Comparison of ENCODE assay signal across 19 mouse cellular contexts in genomic region chr12:110940869-110941268, GRCm38 (mm10). TPM values are rescaled to one million over a fixed set of nuclear protein-coding genes. Genes with fewer than 3 reads are reported as not detected.
DNase-seq lines count a peak whose midpoint lies in the region; TF ChIP-seq lines count a peak whose summit lies in the region.
"Had no signal": no experiment of that assay in that cellular context is flagged by ENCODE, and none has a peak within 500 bp of the region (broad histone marks: within the 10 kb centered on the region; RNA-seq: fewer than 3 reads in every experiment).

No protein-coding gene starts in this region.

- TF ChIP-seq CTCF in olfactory bulb, adult 2 months (IDR thresholded peaks at IDR 0.05; ENCODE audit: insufficient read depth, low read depth, low read length), result no peak

- peak; percentile 42 for DNase-seq in cerebellum, postnatal 14 days
- no peak for DNase-seq in cerebellum, adult 9-10 months
- peak; percentile 25 for DNase-seq in left cerebral cortex, postnatal 4 days
- no peak for DNase-seq in left cerebral cortex, adult 8-10 months (ENCODE audit: low spot score in 2 of 2)
- DNase-seq in NIH3T3 (ENCODE audit: low read depth), result peak; percentile 34
- DNase-seq in layer of hippocampus, postnatal 25 days (ENCODE audit: extremely low spot score in 1 of 2, low spot score in 1 of 2), result no peak
- no peak for DNase-seq in ovary, postnatal 10 days (ENCODE audit: low spot score)
- DNase-seq: adrenal gland, adult 2 months; adrenal gland, postnatal 25 days; B cell, adult 2 months; forebrain, postnatal 0 days; gastrocnemius, postnatal 14 days; heart, adult 2 months; heart, postnatal 14 days had no signal

- TF ChIP-seq POLR2A in olfactory bulb, adult 2 months (IDR thresholded peaks at IDR 0.05; ENCODE audit: insufficient read depth, low read depth, low read length), result no peak

- H3K4me1 ChIP-seq in olfactory bulb, adult 2 months (ENCODE audit: control insufficient read depth, insufficient read depth, low read length), result peaks cover 18% of the 10 kb centered on the region
- H3K4me1 ChIP-seq: forebrain, embryonic 13.5 days; heart, embryonic 15.5 days had no signal

- intact Hi-C loops in left cerebral cortex, postnatal 4 days (cut with DNase I), result no loop called here

- H3K27ac ChIP-seq in olfactory bulb, adult 2 months (ENCODE audit: insufficient read depth, low read depth, low read length), result peak overlapping the region; percentile 82
- H3K27ac ChIP-seq: embryonic facial prominence, embryonic 13.5 days; forebrain, embryonic 13.5 days; heart, adult 2 months; heart, embryonic 15.5 days; hindbrain, embryonic 10.5 days had no signal

- H3K4me3 ChIP-seq in olfactory bulb, adult 2 months (ENCODE audit: insufficient read depth, low read depth, low read length), result no peak overlapping the region
- H3K4me3 ChIP-seq: embryonic facial prominence, embryonic 13.5 days; forebrain, embryonic 13.5 days; heart, adult 2 months; heart, embryonic 15.5 days; hindbrain, embryonic 10.5 days had no signal

- 64% methylated on average over 3 of the region's 3 CpGs for WGBS in olfactory bulb, adult 2 months

RNA-seq across cellular contexts. Expression of gene Ankrd9, which starts 38.0 kb away (rescaled TPM):
- total RNA-seq in left cerebral cortex, postnatal 4 days (2021), result 1 to 10 TPM; 4.0 to 4.2 TPM
- 10 to 100 TPM; 13.6 to 18.7 (median 16.5) TPM for total RNA-seq in left cerebral cortex, adult 8-10 months (2022)
- not detected in 2 replicates for polyA plus RNA-seq in olfactory bulb, adult 2 months (2012; ENCODE audit: insufficient read depth, insufficient read length, low replicate concordance, missing spikeins)
- total RNA-seq in layer of hippocampus, postnatal 25 days (2021), result 10 to 100 TPM; 11.2 to 12.1 TPM

RNA-seq across cellular contexts. Expression of gene Tecpr2, which starts 51.8 kb away (rescaled TPM):
- 10 to 100 TPM; 29.8 to 30.7 TPM for total RNA-seq in left cerebral cortex, postnatal 4 days (2021)
- total RNA-seq in left cerebral cortex, adult 8-10 months (2022), result 10 to 100 TPM; 45.8 to 51.8 (median 49.3) TPM
- not detected in 2 replicates for polyA plus RNA-seq in olfactory bulb, adult 2 months (2012; ENCODE audit: insufficient read depth, insufficient read length, low replicate concordance, missing spikeins)
- total RNA-seq in layer of hippocampus, postnatal 25 days (2021), result 10 to 100 TPM; 40.5 to 41.4 TPM

RNA-seq across cellular contexts. Expression of gene Cinp, which starts 51.9 kb away (rescaled TPM):
- total RNA-seq in left cerebral cortex, postnatal 4 days (2021), result 10 to 100 TPM; 64.9 to 65.8 TPM
- 10 to 100 TPM; 76.5 to 77.3 (median 76.7) TPM for total RNA-seq in left cerebral cortex, adult 8-10 months (2022)
- polyA plus RNA-seq in olfactory bulb, adult 2 months (2012; ENCODE audit: insufficient read depth, insufficient read length, low replicate concordance, missing spikeins), result not detected in 2 replicates
- total RNA-seq in layer of hippocampus, postnatal 25 days (2021), result 10 to 100 TPM; 70.4 to 76.3 TPM

Comparison
In these comparisons a context has a peak if more than half of its experiments do, and no peak if none do; other contexts are left out.
1. DNase-seq: peak in cerebellum, postnatal 14 days (2 of 2), left cerebral cortex, postnatal 4 days (single experiment) and NIH3T3 (single experiment); none in cerebellum, adult 9-10 months (single experiment), left cerebral cortex, adult 8-10 months (0 of 2), layer of hippocampus, postnatal 25 days (0 of 2) and ovary, postnatal 10 days (single experiment).